Mouse (Mus musculus): ENCODE measurements around the gene Ccin.

The Ccin gene

GRCm38 (mm10) chr4:43983181-43983580 is at the start of gene Ccin:
Ccin (plus strand) TSS chr4:43983483.
- no peak for DNase-seq

- no peak for DNase-seq
Measured at GRCm38 (mm10) chr4:43936186-43936585, 47.1 kb upstream of the Ccin start.

GRCm38 (mm10) chr4:43936749-43937674 is 46.3 kb upstream of the Ccin start:
- no peak for DNase-seq

DNA sequence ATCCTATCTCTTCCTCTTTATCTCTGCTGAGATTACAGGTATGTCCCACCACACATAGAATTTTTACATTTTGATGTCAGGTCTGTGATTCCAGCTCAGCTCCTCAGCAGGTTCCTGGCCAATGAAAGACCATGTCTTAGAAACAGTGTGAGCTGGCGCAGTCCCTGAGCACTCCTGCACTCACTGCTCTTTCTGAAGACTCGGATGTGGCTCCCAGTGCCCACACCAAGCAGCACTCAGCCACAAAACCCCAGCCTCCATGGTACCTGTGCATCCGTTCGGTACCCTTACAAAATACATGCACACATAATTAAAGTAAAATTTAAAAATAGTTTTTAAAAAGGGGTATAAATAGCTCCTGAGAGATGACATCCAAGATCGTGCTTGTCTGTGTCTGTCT is 42.0 kb upstream of the Ccin start:
- DNase-seq: no peak

DNA sequence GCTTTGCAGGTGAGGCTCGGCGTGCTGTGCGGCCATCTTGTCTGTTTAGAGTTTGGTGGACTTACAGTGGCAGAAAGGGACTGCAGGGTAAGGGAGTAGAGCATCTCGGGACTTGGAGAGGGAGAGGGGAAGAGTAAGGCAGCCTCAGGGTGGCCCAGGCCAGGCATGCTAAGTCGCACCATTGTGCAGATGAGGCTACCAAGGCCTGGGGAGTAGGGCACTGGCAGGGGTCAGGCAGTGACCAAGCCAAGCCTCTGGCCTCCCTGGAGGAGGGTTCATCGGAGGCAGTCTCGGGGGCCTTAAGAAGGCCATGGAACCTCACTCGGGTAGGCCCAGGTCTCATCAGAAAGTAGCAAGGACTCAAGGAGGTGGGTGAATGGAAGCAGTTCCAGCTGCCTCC is 40.9 kb upstream of the Ccin start:
- no peak for DNase-seq

DNA sequence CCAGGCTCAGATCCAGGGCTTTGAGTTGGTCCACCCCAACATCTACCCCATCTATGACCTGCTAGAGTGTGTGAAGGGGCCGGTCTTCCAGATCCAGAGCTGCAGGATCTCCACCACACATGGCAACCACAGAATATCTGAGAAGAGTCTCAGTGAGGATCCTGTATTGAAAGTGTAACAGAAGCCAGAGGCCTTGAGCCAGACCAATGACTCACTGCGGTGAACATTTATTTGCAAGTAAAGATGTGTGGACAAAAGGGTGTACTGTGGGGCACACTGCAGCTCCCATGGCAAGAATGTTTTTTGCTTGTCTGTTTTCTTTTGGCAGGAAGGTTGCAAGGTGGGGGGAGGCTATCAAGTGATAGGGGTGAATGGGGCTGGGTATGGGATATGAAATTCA is 35.7 kb upstream of the Ccin start:
- DNase-seq: no peak

GRCm38 (mm10) chr4:43957292-43957845 is 25.9 kb upstream of the Ccin start, which contains the start of gene Glipr2:
Glipr2 (plus strand) TSS chr4:43957401.
- DNase-seq: peak; percentile 83

DNA sequence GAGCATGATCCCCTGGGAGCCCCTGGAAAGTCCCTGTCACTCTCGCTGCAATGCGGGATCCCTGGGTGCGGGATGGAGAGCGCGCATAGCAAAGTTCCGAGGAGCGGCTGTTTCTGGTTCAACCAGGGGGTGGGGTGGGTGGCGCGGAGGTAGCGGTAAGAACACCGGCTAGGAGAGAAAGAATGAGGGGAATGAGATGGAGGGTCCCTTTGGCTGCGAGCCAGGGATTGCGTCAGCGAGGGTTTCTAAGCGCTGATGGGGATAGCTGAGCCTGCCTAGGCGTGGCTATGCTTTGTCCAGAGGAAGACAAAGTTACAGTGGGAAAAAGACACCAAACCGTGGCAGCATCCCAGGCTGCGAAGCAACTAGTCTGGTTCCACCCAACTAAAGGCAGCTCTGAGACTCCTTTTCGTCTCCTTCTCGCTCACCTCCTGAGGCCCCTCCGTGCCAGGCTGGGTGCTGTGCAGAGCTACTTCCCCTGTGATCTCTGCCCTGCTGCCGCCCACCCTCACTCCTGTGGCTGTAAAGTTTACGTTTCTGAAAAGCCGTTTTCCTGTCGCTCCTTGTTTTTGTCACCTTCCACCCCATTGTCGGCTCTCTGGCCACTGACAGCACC is 25.3 kb upstream of the Ccin start:
- DNase-seq: peak; percentile 54

DNA sequence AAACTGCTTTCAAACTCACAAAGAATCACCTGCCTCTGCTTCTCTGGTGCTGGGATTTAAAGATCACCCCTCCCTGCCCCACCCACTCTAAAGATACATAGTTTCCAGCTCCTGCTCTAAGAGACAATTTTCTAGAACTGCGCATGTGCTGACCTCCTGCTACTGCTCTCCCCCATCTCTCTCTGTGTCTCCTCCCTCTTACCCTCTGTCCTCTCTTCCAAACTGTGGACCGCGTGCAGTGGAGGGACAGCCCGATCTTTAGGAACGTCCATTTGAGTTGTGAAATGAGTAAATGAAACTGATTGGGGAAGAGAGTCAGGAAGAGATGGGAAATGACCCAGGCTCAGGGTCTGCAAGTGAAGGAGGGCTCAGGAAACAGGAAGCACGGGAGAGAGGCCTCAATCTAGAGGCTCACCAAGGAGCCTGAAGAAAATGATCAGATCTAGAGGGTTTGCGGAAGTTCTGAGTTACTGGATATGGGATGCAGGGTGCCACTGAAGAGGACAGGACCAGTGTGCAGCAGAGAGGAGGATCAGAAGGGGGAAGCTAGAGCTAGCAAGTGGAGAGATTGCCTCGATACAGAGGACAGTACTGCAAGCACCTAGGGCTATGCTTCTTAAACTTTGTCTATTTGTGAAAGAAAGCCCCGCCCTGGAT is 23.6 kb upstream of the Ccin start:
- no peak for DNase-seq

- no peak for DNase-seq
Measured at GRCm38 (mm10) chr4:43960207-43960606, 23.1 kb upstream of the Ccin start.

DNA sequence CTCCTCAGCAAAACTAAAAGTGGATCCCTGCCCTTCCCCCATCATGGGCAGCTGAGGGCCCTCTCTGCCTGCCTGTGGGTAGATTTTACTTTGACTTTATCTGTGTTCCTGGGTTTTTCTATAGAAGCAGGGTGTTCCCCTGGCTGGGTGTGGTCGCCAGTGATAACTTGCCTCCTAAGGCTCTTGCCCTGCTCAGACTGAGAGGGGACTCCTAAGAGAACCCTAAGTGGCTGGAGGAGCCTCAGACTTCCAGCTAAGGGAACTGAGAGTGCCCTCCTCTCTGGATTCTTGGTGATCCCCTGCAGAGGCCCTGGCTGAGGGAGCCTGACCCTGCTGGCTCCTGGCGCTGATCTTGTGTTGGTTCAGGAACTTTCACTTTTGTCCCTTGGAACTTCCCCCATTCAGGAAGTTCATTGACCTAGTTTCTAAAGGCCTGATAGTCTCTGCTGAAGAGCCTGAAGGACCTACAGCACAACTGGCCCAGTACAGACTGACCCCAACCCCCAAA is 18.9 kb upstream of the Ccin start:
- peak; percentile 66 for DNase-seq

DNA sequence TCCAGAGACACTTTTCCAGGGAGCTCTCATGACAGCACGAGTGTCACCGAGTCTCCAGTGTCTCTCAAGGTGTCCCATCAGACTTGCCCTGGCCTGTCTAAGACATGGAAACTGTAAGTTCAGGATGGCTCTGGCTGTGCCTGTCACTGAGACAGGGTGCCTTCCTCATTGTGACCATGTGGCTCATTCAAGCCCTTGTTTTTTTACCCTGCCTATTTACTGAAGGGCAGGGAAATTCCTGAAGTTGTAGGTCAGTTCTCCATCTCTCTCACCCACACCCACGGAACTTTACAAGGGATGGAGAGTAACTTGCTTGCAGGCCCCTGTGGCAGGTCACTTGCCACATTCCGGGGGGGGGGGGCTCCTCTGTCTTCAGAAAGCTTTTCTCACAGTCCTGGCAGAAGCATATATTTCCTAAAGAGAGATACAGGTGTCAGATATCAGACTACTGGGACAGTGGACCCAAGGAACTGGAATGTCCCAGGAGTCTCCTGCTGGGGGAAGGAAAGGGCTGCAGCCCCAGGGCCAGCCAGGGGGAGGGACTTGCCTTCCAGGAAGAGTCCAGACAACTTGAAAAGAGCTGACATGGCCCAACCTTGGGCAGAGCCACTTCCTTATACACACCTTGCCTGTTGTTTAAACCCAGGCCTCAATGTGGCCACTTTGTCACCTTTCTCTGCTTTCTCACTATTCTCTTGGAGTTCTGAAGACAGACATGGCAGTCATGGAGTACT is 18.2 kb upstream of the Ccin start:
- no peak for DNase-seq

DNA sequence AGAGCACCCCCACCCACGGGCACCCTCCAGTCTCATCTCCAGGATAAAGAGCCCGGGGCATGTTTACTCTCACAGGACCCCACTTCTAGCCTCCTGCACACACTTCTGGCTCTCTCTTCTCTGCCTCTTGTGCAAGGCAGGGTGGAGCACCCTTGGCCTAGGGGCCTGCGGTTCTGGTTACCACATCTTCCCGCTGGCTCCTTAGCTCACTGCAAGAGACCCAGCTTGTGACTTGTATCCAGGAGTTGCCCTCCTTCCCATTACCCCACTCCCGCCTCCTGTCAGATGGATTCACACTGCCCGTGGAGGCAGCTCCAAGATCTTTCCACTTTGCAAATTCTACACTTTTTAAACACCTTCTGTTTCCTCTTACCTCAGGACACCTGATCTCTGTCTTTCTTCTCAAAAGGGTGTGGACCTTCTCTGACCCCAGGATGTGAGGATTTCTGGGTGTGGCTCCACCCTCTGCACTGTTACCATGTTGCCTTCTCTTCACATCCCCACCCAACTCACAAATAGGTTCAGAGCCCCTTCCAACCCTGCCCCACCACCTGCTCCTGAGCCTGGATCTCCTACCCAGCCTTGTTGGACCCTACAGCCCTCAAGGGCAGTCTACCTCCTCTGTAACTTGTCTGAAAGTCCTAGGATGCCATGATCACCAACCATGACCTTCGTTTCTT is 17.3 kb upstream of the Ccin start:
- no peak for DNase-seq

- DNase-seq: peak; percentile 86
Measured at GRCm38 (mm10) chr4:43968650-43969049, 14.6 kb upstream of the Ccin start.

DNA sequence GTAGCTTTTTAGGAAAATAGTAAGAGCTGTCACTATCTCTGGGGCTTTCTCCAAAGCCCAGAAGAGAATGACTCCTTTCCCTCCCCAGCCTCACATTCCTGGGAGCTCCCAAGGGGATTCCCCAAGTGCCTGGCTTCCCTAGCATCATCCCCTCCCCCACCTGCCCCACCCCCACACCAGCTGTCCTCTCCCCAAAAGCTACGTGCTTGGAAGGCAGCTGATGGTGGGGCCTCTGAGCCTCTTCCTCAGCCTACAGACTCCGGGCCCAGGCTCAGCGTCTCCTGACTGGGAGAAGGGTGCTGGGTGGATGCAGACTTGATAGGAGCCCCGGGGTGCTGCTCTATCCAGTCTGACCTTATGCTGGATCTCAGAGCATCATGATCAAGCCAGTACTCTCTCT is 13.9 kb upstream of the Ccin start:
- no peak for DNase-seq

DNA sequence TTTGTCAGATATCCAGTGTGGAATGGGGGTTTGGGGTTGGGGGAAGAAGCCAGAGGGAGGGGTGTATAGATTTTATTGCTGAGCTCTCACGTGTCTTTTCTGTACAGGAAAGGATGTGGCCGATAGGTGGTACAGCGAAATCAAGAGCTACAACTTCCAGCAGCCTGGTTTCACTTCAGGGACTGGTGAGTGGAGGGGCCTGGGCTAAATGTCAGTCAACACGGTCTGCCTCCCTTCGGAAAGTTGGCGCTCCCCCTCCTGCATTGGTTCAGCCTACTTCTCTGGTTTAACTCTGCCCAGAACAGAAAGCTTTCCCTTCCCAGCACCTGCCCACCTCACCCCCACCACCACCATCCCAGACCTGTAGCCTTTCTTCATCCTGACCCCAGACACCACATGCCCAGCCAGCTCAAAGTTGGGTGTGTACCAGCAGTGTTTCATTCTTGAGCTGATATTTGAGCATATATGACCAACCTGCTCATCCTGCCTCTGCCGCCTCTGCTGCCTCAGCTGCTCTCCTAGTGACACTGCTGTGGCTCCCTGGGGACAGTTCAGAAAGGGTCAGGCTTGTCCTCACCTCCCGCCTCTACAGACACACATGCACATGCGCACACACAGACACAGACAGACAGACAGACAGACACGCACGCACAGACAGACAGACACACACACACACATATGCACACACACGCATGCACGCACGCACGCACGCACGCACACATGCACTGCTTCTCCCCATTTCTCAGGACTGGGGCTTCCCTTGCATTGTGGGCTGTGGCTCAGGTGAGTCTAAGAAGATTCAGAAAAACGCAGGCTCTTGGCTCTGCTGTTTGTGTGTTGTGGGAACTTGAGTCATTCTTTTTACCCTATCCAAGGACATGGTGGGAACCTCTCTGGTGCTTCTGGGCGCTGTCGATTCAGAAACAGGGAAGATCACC is 12.6 kb upstream of the Ccin start:
- no peak for DNase-seq

GRCm38 (mm10) chr4:43971541-43972136 is 11.6 kb upstream of the Ccin start:
- no peak for DNase-seq

GRCm38 (mm10) chr4:43972137-43972591 is 11.1 kb upstream of the Ccin start:
- DNase-seq: peak; percentile 66

- DNase-seq: peak; percentile 42
Measured at GRCm38 (mm10) chr4:43973526-43973981, 9.7 kb upstream of the Ccin start.

Data from kidney, postnatal 14 days (tissue).